Mouse (Mus musculus) embryonic fibroblast, embryonic 13.5 days (primary cell): ENCODE results near the gene Thoc6. TPM values are rescaled to one million over a fixed set of nuclear protein-coding genes. Genes with fewer than 3 reads are reported as not detected.

Experiments used
- H3K27ac ChIP-seq: 2 replicates; pipeline ENCODE4 v1.5.1; 2012; ENCODE audit warnings: low read length, control low read depth, inconsistent platforms; ENCODE audit not compliant: insufficient read depth
- H3K4me1 ChIP-seq: 2 replicates; pipeline ENCODE4 v1.6.1; 2011; ENCODE audit warnings: low read length; ENCODE audit not compliant: control insufficient read depth, insufficient read depth
- H3K4me3 ChIP-seq: 2 replicates; pipeline ENCODE4 v1.5.1; 2011; ENCODE audit warnings: mild to moderate bottlenecking, control low read depth, low read length; ENCODE audit not compliant: insufficient read depth
- CTCF ChIP-seq: IDR thresholded peaks from 2 replicates; pipeline ENCODE4 v1.5.1; 2011; ENCODE audit warnings: mild to moderate bottlenecking, control low read depth, low read length, moderate library complexity, borderline replicate concordance; ENCODE audit not compliant: insufficient read depth
- POLR2A ChIP-seq: IDR thresholded peaks from 2 replicates; pipeline ENCODE4 v1.6.1; 2011; ENCODE audit warnings: low read depth, mild to moderate bottlenecking, control low read depth, low read length, moderate library complexity
- polyA plus RNA-seq: library from polyadenylated mRNA; stranded (reverse); fragments of >200 nt; gene quantifications from 2 replicates; pipeline ENCODE4 v1.2.4, GENCODE M21; 2011; ENCODE audit warnings: low read depth; ENCODE audit not compliant: missing spikeins, insufficient read length

Gene Thoc6
- polyA plus RNA-seq: 15.7 and 20.1 TPM in 2 replicates

- Histone ChIP-seq H3K4me3 (peak within 1 kb of the TSS; percentile 83), H3K27ac (peak within 1 kb of the TSS; percentile 98), H3K4me1 (no peaks in the 10 kb centered on the region; the same call in 1 of the 2 replicates)
- TF ChIP-seq POLR2A: peak; percentile 63
- no peak for TF ChIP-seq CTCF
Observed at GRCm38 (mm10) chr17:23673424-23674073, at the start of gene Thoc6, which contains the start of gene Hcfc1r1. Thoc6 (minus strand) TSS chr17:23673882. Hcfc1r1 (plus strand) TSS chr17:23673596.

- Histone ChIP-seq H3K4me3 (no peak within 1 kb of the TSS), H3K27ac (no peak within 1 kb of the TSS), H3K4me1 (peaks cover 4% of the 10 kb centered on the region; the same call in 1 of the 2 replicates)
- no peak for TF ChIP-seq CTCF
Observed at GRCm38 (mm10) chr17:23722376-23723125, 48.9 kb upstream of the Thoc6 start, which contains the start of gene 1520401A03Rik. 1520401A03Rik (minus strand) TSS chr17:23722783.

GRCm38 (mm10) chr17:23721886-23722285 is 48.2 kb upstream of the Thoc6 start:
- TF ChIP-seq POLR2A (no peak), CTCF (no peak)
- Histone ChIP-seq H3K27ac (no peak overlapping the region), H3K4me1 (peaks cover 4% of the 10 kb centered on the region; the same call in 1 of the 2 replicates), H3K4me3 (no peak overlapping the region)

DNA sequence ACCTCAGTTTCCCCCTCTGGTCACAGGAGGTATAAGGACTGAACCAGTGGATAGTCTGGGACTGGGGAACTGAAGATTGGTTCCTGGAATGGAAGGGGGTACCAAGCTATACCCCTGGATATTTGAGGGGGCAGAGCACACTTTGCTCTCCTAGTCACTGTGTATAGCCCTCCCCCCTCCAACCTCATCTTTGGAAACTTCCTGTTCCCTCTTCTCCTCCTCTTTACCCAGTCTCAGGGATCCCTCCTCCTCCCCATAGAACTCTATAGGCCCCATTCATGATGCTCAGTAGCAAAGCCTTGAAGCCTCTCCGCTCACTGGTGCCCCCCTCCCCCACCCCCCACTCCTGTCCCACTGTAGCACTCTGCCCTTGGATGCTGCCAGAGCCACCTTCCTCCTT is 45.8 kb upstream of the Thoc6 start:
- no peak overlapping the region for H3K4me3 ChIP-seq
- no peak for TF ChIP-seq POLR2A
- TF ChIP-seq CTCF: no peak
- H3K27ac ChIP-seq: no peak overlapping the region
- H3K4me1 ChIP-seq: no peaks in the 10 kb centered on the region

- no peak overlapping the region for H3K27ac ChIP-seq
- TF ChIP-seq POLR2A (no peak), CTCF (no peak)
- H3K4me3 ChIP-seq: no peak overlapping the region
- no peaks in the 10 kb centered on the region for H3K4me1 ChIP-seq
Observed at GRCm38 (mm10) chr17:23717003-23717402, 43.3 kb upstream of the Thoc6 start.

DNA sequence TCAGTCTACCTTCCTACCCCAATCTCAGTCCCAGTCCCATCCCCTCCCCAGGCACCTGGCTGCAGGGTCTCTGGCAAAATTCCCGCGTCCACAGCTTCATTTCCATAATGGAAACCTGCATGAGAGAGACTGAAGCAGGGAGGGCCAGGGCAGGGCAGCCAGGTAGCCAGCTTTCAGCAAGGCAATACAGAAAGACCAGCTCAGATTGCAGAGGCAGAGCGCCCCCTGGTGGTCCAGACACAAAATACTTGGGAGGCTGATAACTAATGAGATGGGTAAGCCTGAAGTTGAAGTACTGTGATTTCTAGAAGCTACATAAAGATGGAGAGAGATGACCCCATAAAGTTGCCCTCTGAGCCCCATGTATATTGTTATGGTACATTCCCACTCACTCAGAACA is 32.5 kb upstream of the Thoc6 start:
- peak; percentile 71 for TF ChIP-seq CTCF
- no peak for TF ChIP-seq POLR2A
- Histone ChIP-seq H3K27ac (no peak overlapping the region), H3K4me3 (no peak overlapping the region), H3K4me1 (peaks cover 3% of the 10 kb centered on the region; the same call in 1 of the 2 replicates)

- TF ChIP-seq CTCF (no peak), POLR2A (no peak)
- Histone ChIP-seq H3K4me3 (no peak overlapping the region), H3K27ac (no peak overlapping the region), H3K4me1 (peaks cover 3% of the 10 kb centered on the region; the same call in 1 of the 2 replicates)
Observed at GRCm38 (mm10) chr17:23705525-23706104, 31.9 kb upstream of the Thoc6 start.

- H3K4me3 ChIP-seq: no peak overlapping the region
- H3K27ac ChIP-seq: no peak overlapping the region
- TF ChIP-seq POLR2A (no peak), CTCF (no peak)
- peaks cover 3% of the 10 kb centered on the region; the same call in 1 of the 2 replicates for H3K4me1 ChIP-seq
Observed at GRCm38 (mm10) chr17:23704741-23705140, 31.1 kb upstream of the Thoc6 start.

DNA sequence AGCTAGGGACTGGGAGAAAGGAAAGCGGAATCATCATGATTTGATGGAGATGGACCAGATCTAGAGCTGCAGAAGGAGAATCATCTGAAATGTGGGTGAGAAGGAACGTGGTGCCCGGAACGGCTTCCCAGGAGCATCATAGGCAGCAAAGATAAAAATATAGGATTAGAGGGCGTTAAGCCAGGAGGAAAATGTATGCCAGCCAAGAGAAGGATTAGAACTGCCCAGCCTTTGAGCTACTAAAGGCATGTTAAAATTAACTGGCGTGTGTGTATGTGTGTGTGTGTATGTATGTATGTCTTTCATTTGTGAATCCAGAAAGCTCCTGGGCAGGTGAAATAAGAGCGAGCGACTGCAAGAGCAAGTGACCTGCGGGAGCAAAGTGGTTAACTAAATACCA is 29.6 kb upstream of the Thoc6 start:
- Histone ChIP-seq H3K27ac (no peak overlapping the region), H3K4me1 (peaks cover 5% of the 10 kb centered on the region), H3K4me3 (no peak overlapping the region)
- TF ChIP-seq CTCF: no peak
- TF ChIP-seq POLR2A: no peak

GRCm38 (mm10) chr17:23700079-23700478 is 26.4 kb upstream of the Thoc6 start:
- Histone ChIP-seq H3K4me1 (peaks cover 9% of the 10 kb centered on the region), H3K27ac (no peak overlapping the region), H3K4me3 (peak overlapping the region; percentile 30; the same call in 1 of the 2 replicates)
- TF ChIP-seq POLR2A (no peak), CTCF (peak; percentile 92)
